Comparison of ENCODE assay signal across 21 mouse cellular contexts in the genomic region with DNA sequence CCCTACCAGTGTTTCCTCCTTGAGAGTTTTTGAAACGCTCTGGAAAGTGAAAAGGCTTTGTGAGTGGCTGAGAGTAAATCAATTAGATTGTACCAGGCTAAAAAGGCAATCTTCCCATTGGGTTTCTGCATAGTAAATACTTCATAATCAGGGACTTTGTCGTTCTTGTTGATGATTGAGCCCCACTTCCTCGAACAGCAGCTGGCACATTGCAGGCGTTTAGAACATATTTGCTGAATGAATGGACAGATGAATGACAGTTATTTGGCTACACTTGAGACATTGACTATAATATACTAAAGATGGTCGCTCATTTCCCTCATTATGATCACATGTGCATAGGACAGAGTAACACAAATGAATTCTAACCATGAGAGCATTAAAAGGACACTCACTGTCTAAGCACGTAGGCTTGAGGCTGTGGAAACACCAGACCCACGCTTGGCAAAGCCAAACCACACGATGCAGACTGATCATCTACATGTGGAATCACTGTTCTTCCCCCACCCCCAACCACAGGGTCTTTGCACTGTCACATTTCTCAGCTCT.
DNase-seq lines count a peak whose midpoint lies in the region; ATAC-seq lines count a peak whose summit lies in the region.
"Had no signal": no experiment of that assay in that cellular context is flagged by ENCODE, and none has a peak within 500 bp of the region (broad histone marks: within the 10 kb centered on the region; RNA-seq: fewer than 3 reads in every experiment).

No protein-coding gene starts in this region.

- H3K36me3 ChIP-seq in hindbrain, embryonic 14.5 days (replicated peaks; ENCODE audit: control insufficient read depth, insufficient read depth) = no peaks in the 10 kb centered on the region
- no peaks in the 10 kb centered on the region for H3K36me3 ChIP-seq in hindbrain, embryonic 11.5 days (ENCODE audit: control insufficient read depth, insufficient read depth, low read length)
- no peaks in the 10 kb centered on the region for H3K36me3 ChIP-seq in forebrain, embryonic 15.5 days
- H3K36me3 ChIP-seq: embryonic facial prominence, embryonic 13.5 days; neural tube, embryonic 12.5 days had no signal

- H3K4me3 ChIP-seq in hindbrain, embryonic 14.5 days (replicated peaks; ENCODE audit: low read length) = no peak overlapping the region
- H3K4me3 ChIP-seq in hindbrain, embryonic 11.5 days (ENCODE audit: low read depth, low read length) = no peak overlapping the region
- H3K4me3 ChIP-seq in forebrain, embryonic 15.5 days = no peak overlapping the region
- H3K4me3 ChIP-seq: embryonic facial prominence, embryonic 13.5 days; layer of hippocampus, adult 2 months; neural tube, embryonic 12.5 days had no signal

- ATAC-seq in hindbrain, embryonic 14.5 days (ENCODE audit: low FRiP score) = no peak
- no peak for ATAC-seq in hindbrain, embryonic 11.5 days (ENCODE audit: low FRiP score)
- ATAC-seq in forebrain, embryonic 15.5 days (replicated peaks) = peak; percentile 89
- ATAC-seq: inflammation-experienced regulatory T-cells, adult 6 months; Patski had no signal

- no peak overlapping the region for H3K4me2 ChIP-seq in hindbrain, embryonic 14.5 days (replicated peaks)
- no peak overlapping the region for H3K4me2 ChIP-seq in hindbrain, embryonic 11.5 days (replicated peaks; ENCODE audit: low read depth, low read length)
- no peak overlapping the region for H3K4me2 ChIP-seq in forebrain, embryonic 15.5 days (replicated peaks)
- H3K4me2 ChIP-seq: embryonic facial prominence, embryonic 13.5 days; midbrain, embryonic 11.5 days; neural tube, embryonic 12.5 days had no signal

- H3K9ac ChIP-seq in hindbrain, embryonic 14.5 days = no peak overlapping the region
- no peak overlapping the region for H3K9ac ChIP-seq in hindbrain, embryonic 11.5 days (ENCODE audit: low read depth, low read length)
- no peak overlapping the region for H3K9ac ChIP-seq in forebrain, embryonic 15.5 days (replicated peaks)
- H3K9ac ChIP-seq: embryonic facial prominence, embryonic 13.5 days; neural tube, embryonic 12.5 days had no signal

- H3K9me3 ChIP-seq in hindbrain, embryonic 14.5 days (ENCODE audit: control insufficient read depth, low read length) = no peaks in the 10 kb centered on the region
- H3K9me3 ChIP-seq in hindbrain, embryonic 11.5 days (ENCODE audit: control insufficient read depth, low read length) = no peaks in the 10 kb centered on the region
- H3K9me3 ChIP-seq in forebrain, embryonic 15.5 days = no peaks in the 10 kb centered on the region
- H3K9me3 ChIP-seq: embryonic facial prominence, embryonic 13.5 days; neural tube, embryonic 12.5 days had no signal

- 0 out of 2 replicates have a peak overlapping the region, but pooled peaks have one; percentile 7 for H3K27ac ChIP-seq in hindbrain, embryonic 14.5 days
- H3K27ac ChIP-seq in hindbrain, embryonic 11.5 days (ENCODE audit: low read depth, low read length) = no peak overlapping the region
- H3K27ac ChIP-seq in forebrain, embryonic 15.5 days (replicated peaks) = peak overlapping the region; percentile 60
- H3K27ac ChIP-seq: embryonic facial prominence, embryonic 13.5 days; layer of hippocampus, adult 2 months; macrophage; neural tube, embryonic 12.5 days had no signal

- no peaks in the 10 kb centered on the region for H3K27me3 ChIP-seq in hindbrain, embryonic 14.5 days (ENCODE audit: control insufficient read depth, insufficient read depth, low read length)
- no peaks in the 10 kb centered on the region for H3K27me3 ChIP-seq in hindbrain, embryonic 11.5 days (ENCODE audit: control insufficient read depth, insufficient read depth, low read length)
- H3K27me3 ChIP-seq in forebrain, embryonic 15.5 days = no peaks in the 10 kb centered on the region
- H3K27me3 ChIP-seq: embryonic facial prominence, embryonic 13.5 days; neural tube, embryonic 12.5 days; Patski had no signal

- WGBS in hindbrain, embryonic 14.5 days = 60% methylated on average over 8 of the region's 8 CpGs
- 82% methylated on average over 8 of the region's 8 CpGs for WGBS in hindbrain, embryonic 11.5 days
- 23% methylated on average over 8 of the region's 8 CpGs for WGBS in forebrain, embryonic 15.5 days

- no peaks in the 10 kb centered on the region for H3K4me1 ChIP-seq in hindbrain, embryonic 14.5 days (replicated peaks; ENCODE audit: control insufficient read depth, insufficient read depth, low read length)
- no peaks in the 10 kb centered on the region for H3K4me1 ChIP-seq in hindbrain, embryonic 11.5 days (replicated peaks; ENCODE audit: control insufficient read depth, insufficient read depth, low read length)
- peaks cover 9% of the 10 kb centered on the region for H3K4me1 ChIP-seq in forebrain, embryonic 15.5 days
- H3K4me1 ChIP-seq: embryonic facial prominence, embryonic 13.5 days; neural tube, embryonic 12.5 days had no signal

- no peak for DNase-seq in hindbrain, embryonic 14.5 days (ENCODE audit: low spot score)
- no peak for DNase-seq in hindbrain, embryonic 11.5 days (ENCODE audit: low spot score)
- peak; percentile 39 for DNase-seq in retina, postnatal 1 day
- DNase-seq in retina, embryonic 14.5 days (ENCODE audit: low spot score) = no peak
- no peak for DNase-seq in spleen, postnatal 4 days (ENCODE audit: low spot score in 2 of 2)
- DNase-seq in spleen, postnatal 10 days (ENCODE audit: low spot score in 2 of 2) = no peak
- DNase-seq: adrenal gland, postnatal 10 days; cerebellum, adult 9-11 months; gastrocnemius, postnatal 25 days; kidney, adult 2 months; kidney, postnatal 10 days; left cerebral cortex, postnatal 4 days; liver had no signal
